Mouse (Mus musculus) MEL (cell line): ENCODE measurements around the gene H2-Ob. TPM values are rescaled to one million over a fixed set of nuclear protein-coding genes. Genes with fewer than 3 reads are reported as not detected.

ENCODE experiments used
- DNase-seq: peaks from one replicate; pipeline ENCODE4 v3.0.0; 2011; ENCODE audit warnings: low read depth, low spot score
- H3K27ac ChIP-seq: 2 replicates; pipeline ENCODE4 v1.5.1; 2012; ENCODE audit warnings: low read depth, mild to moderate bottlenecking, control low read depth, low read length, moderate library complexity; ENCODE audit not compliant: control insufficient read depth
- H3K27me3 ChIP-seq, 2 experiments: fragments of 150-350 bp in 1 of 2; sonication (generic) in 1 of 2; 2 replicates each; pipeline ENCODE4 v1.6.1; 2012; ENCODE audit warnings: low read length in 2 of 2, mild to moderate bottlenecking in 2 of 2, improper control_type of control experiment in 1 of 2, moderate library complexity in 1 of 2; ENCODE audit not compliant: insufficient read depth in 2 of 2, control insufficient read depth in 1 of 2
- H3K36me3 ChIP-seq, 2 experiments: 2 replicates each; pipeline ENCODE4 v1.6.1; 2012 to 2014; ENCODE audit warnings: low read length in 2 of 2, improper control_type of control experiment in 1 of 2, inconsistent platforms in 1 of 2, mild to moderate bottlenecking in 1 of 2; ENCODE audit not compliant: insufficient read depth in 2 of 2, control insufficient read depth in 1 of 2
- H3K4me1 ChIP-seq, 2 experiments: fragments of 150-350 bp in 1 of 2; sonication (generic) in 1 of 2; 2 replicates each; pipeline ENCODE4 v1.6.1; 2012; ENCODE audit warnings: low read length in 2 of 2, improper control_type of control experiment in 1 of 2, mild to moderate bottlenecking in 1 of 2; ENCODE audit not compliant: insufficient read depth in 2 of 2, control insufficient read depth in 1 of 2
- H3K4me3 ChIP-seq, 2 experiments: fragments of 150-350 bp in 1 of 2; sonication (generic) in 1 of 2; 2 replicates each; pipeline ENCODE4 v1.5.1; 2012; ENCODE audit warnings: low read depth in 2 of 2, low read length in 2 of 2, mild to moderate bottlenecking in 2 of 2, moderate library complexity in 2 of 2, control low read depth in 1 of 2, improper control_type of control experiment in 1 of 2; ENCODE audit not compliant: control insufficient read depth in 1 of 2, insufficient read depth in 1 of 2
- H3K79me2 ChIP-seq: 2 replicates; pipeline ENCODE4 v1.6.1; 2012; ENCODE audit warnings: mild to moderate bottlenecking, low read length, moderate library complexity; ENCODE audit not compliant: control insufficient read depth, poor library complexity, insufficient read depth
- H3K9ac ChIP-seq: 2 replicates; pipeline ENCODE4 v1.6.1; 2012; ENCODE audit warnings: low read depth, mild to moderate bottlenecking, control low read depth, low read length, moderate library complexity; ENCODE audit not compliant: control insufficient read depth, poor library complexity, severe bottlenecking
- H3K9me3 ChIP-seq: fragments of 150-350 bp; sonication (generic); replicated peaks from 2 replicates; pipeline ENCODE4 v1.6.1; 2012; ENCODE audit warnings: mild to moderate bottlenecking, low read length, improper control_type of control experiment, moderate library complexity; ENCODE audit not compliant: insufficient read depth
- CHD2 ChIP-seq: IDR thresholded peaks from 2 replicates; pipeline ENCODE4 v1.6.1; 2011; ENCODE audit warnings: low read length, improper control_type of control experiment
- ELF1 ChIP-seq: IDR thresholded peaks from 2 replicates; pipeline ENCODE4 v1.6.1; 2014; ENCODE audit warnings: low read depth, mild to moderate bottlenecking, inconsistent platforms, low read length, improper control_type of control experiment, moderate library complexity
- ETS1 ChIP-seq: IDR thresholded peaks from 2 replicates; pipeline ENCODE4 v1.6.1; 2012; ENCODE audit warnings: low read depth, mild to moderate bottlenecking, inconsistent platforms, low read length, improper control_type of control experiment, moderate library complexity
- GABPA ChIP-seq: IDR thresholded peaks from 2 replicates; pipeline ENCODE4 v1.6.1; 2012; ENCODE audit warnings: low read depth, mild to moderate bottlenecking, inconsistent platforms, low read length, improper control_type of control experiment, moderate library complexity
- HCFC1 ChIP-seq: IDR thresholded peaks from 2 replicates; pipeline ENCODE4 v1.6.1; 2012; ENCODE audit warnings: low read depth, mild to moderate bottlenecking, inconsistent platforms, low read length, improper control_type of control experiment, moderate library complexity
- KAT2A ChIP-seq: conservative IDR thresholded peaks from 2 replicates; pipeline ENCODE4 v1.6.1; 2012; ENCODE audit warnings: low read depth, low read length, improper control_type of control experiment, inconsistent platforms
- MEF2A ChIP-seq: IDR thresholded peaks from 2 replicates; pipeline ENCODE4 v1.6.1; 2014; ENCODE audit warnings: low read depth, mild to moderate bottlenecking, inconsistent platforms, low read length, improper control_type of control experiment; ENCODE audit not compliant: poor library complexity, insufficient replicate concordance, severe bottlenecking; ENCODE audit errors: extremely low read depth
- MYB ChIP-seq: IDR thresholded peaks from 2 replicates; pipeline ENCODE4 v1.6.1; 2011; ENCODE audit warnings: mild to moderate bottlenecking, low read depth, low read length, improper control_type of control experiment
- POLR2AphosphoS2 ChIP-seq: IDR thresholded peaks from 2 replicates; pipeline ENCODE4 v1.6.1; 2011; ENCODE audit warnings: low read length, improper control_type of control experiment
- POLR2AphosphoS5 ChIP-seq: IDR thresholded peaks from 2 replicates; pipeline ENCODE4 v1.6.1; 2012; ENCODE audit warnings: low read depth, borderline replicate concordance, mild to moderate bottlenecking, inconsistent platforms, low read length, moderate library complexity, mixed read lengths
- SIN3A ChIP-seq: IDR thresholded peaks from 2 replicates; pipeline ENCODE4 v1.6.1; 2012; ENCODE audit warnings: low read length, improper control_type of control experiment, inconsistent platforms
- USF1 ChIP-seq: IDR thresholded peaks from 2 replicates; pipeline ENCODE4 v1.6.1; 2014; ENCODE audit warnings: low read depth, mild to moderate bottlenecking, inconsistent platforms, low read length, improper control_type of control experiment, moderate library complexity
- ZC3H11A ChIP-seq: IDR thresholded peaks from 2 replicates; pipeline ENCODE4 v1.6.1; 2012; ENCODE audit warnings: low read depth, mild to moderate bottlenecking, inconsistent platforms, low read length, improper control_type of control experiment
- ZKSCAN1 ChIP-seq: IDR thresholded peaks from 2 replicates; pipeline ENCODE4 v1.6.1; 2012; ENCODE audit warnings: low read depth, mild to moderate bottlenecking, inconsistent platforms, low read length, improper control_type of control experiment, moderate library complexity
- ZNF384 ChIP-seq: IDR thresholded peaks from 2 replicates; pipeline ENCODE4 v1.6.1; 2012; ENCODE audit warnings: low read depth, mild to moderate bottlenecking, inconsistent platforms, low read length, improper control_type of control experiment
- polyA plus RNA-seq, 2 experiments: library from polyadenylated mRNA; stranded (reverse) in 1 of 2; unstranded in 1 of 2; fragments of >175 nt in 1 of 2; fragments of >200 nt in 1 of 2; gene quantifications; 2 replicates each; pipeline versions ENCODE4 v1.2.1 to v1.2.4; 2012; ENCODE audit warnings: low replicate concordance in 2 of 2, low read depth in 1 of 2; ENCODE audit not compliant: insufficient read length in 2 of 2, insufficient read depth in 1 of 2, missing spikeins in 1 of 2
- total RNA-seq: library from RNA; depleted of rRNA; stranded (reverse); fragments of 300-350 nt; gene quantifications from 2 replicates; pipeline ENCODE4 v1.2.3, GENCODE M21; 2012

Gene H2-Ob
- total and polyA plus RNA-seq, 3 experiments: 0.81 to 2.0 TPM; not detected in 1

DNA sequence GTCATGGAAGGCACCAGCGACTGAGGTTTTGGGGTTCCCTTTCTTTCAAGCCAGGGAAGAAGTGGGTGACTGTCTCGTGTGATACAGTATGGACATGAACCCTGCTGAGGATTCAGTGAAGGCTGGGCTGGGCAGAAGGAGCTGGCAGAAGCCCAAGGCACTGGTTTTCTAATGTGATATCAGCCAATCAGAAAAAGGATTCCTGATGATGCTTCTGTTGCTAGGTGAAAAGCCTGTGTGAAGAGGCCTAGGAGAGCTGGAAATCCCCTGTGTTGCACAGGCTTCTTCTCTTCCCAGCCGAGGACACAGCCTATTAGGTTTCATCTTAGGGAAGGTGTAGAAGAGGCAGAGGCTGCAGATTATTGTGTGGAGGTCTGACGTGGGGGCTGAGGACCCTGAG is 22.8 kb downstream of the H2-Ob start:
- 0 out of 4 replicates have a peak, but pooled peaks cover 0 to 2% of the 10 kb centered on the region in 2 experiments for H3K4me1 ChIP-seq
- no peaks in the 10 kb centered on the region for H3K36me3 ChIP-seq
- H3K27me3 ChIP-seq: peaks cover 0 to 3% of the 10 kb centered on the region in 2 experiments; a peak in 1 of 4 replicates
- peak; percentile 55 for DNase-seq
- TF ChIP-seq MYB (no peak), CHD2 (peak; percentile 93), KAT2A (no peak)
- no peak overlapping the region for H3K9ac ChIP-seq
- no peak overlapping the region for H3K27ac ChIP-seq
- no peaks in the 10 kb centered on the region for H3K9me3 ChIP-seq
- H3K4me3 ChIP-seq: no peak overlapping the region
- no peaks in the 10 kb centered on the region for H3K79me2 ChIP-seq

- TF ChIP-seq GABPA (no peak), CHD2 (peak; percentile 72), USF1 (no peak), MEF2A (no peak), HCFC1 (no peak)
- Histone ChIP-seq H3K79me2 (no peaks in the 10 kb centered on the region), H3K9me3 (no peaks in the 10 kb centered on the region), H3K27me3 (peaks cover 0 to 3% of the 10 kb centered on the region in 2 experiments; a peak in 1 of 4 replicates), H3K36me3 (no peaks in the 10 kb centered on the region), H3K27ac (no peak overlapping the region), H3K4me3 (no peak overlapping the region), H3K4me1 (no peaks in the 10 kb centered on the region), H3K9ac (no peak overlapping the region)
- DNase-seq: peak; percentile 48
Measured at GRCm38 (mm10) chr17:34263068-34263467, 24.4 kb downstream of the H2-Ob start.

DNA sequence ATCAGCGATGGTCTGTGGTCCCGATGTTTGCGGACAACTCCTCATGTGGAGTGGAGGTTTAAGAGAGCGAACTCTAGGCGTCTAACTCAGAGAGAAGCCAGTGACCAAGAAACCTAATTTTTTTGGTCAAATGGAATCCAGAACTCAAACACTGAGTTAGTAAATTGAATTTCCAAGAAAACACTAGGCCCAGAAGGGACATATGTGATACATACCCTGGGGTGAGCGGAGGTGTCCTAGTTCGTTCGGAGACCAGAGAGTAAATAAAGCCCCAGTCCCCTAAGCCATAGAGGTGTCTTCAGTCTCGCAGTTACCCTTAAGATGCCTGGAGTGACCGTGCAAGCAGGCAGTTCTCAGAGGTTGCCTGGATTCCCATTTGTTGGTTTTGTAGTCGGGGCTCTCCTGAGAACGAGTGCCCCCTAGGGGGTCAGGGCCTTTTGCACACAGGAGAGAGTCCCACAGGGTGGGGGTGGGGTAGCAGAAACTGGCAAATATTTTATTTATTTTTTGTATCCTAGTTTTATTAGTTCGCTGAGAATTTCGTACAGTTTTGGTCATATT is 25.2 kb downstream of the H2-Ob start:
- no peaks in the 10 kb centered on the region for H3K27me3 ChIP-seq
- TF ChIP-seq ELF1 (no peak), SIN3A (no peak), ZKSCAN1 (no peak), POLR2AphosphoS5 (no peak), ETS1 (no peak), ZNF384 (no peak), ZC3H11A (no peak), POLR2AphosphoS2 (no peak)
- TF ChIP-seq, all 39 proteins: peak for 0
- Histone ChIP-seq H3K79me2 (no peaks in the 10 kb centered on the region), H3K4me1 (no peaks in the 10 kb centered on the region), H3K27ac (no peak overlapping the region), H3K9me3 (no peaks in the 10 kb centered on the region), H3K36me3 (no peaks in the 10 kb centered on the region), H3K4me3 (no peak overlapping the region), H3K9ac (no peak overlapping the region)
- no peak for DNase-seq
